Mouse (Mus musculus) midbrain, embryonic 12.5 days (tissue): ENCODE measurements around the gene Wfdc2. TPM values are rescaled to one million over a fixed set of nuclear protein-coding genes. Genes with fewer than 3 reads are reported as not detected.

ENCODE experiments used
- ATAC-seq: fragments of 200-750 bp; cut with Nextera tagmentation; 2 replicates; pipeline ENCODE4 v1.8.0; 2017; ENCODE audit warnings: low read depth, moderate TSS enrichment, moderate library complexity; ENCODE audit not compliant: low FRiP score
- H3K27ac ChIP-seq: fragments of 300-500 bp; sonication (generic); replicated peaks from 2 replicates; pipeline ENCODE4 v1.5.1; 2016; ENCODE audit warnings: mild to moderate bottlenecking
- H3K27me3 ChIP-seq: fragments of 300-500 bp; sonication (generic); 2 replicates; pipeline ENCODE4 v1.6.1; 2016; ENCODE audit warnings: mild to moderate bottlenecking
- H3K36me3 ChIP-seq: fragments of 300-500 bp; sonication (generic); 2 replicates; pipeline ENCODE4 v1.6.1; 2016
- H3K4me1 ChIP-seq: fragments of 300-500 bp; sonication (generic); 2 replicates; pipeline ENCODE4 v1.6.1; 2016
- H3K4me2 ChIP-seq: fragments of 300-500 bp; sonication (generic); replicated peaks from 2 replicates; pipeline ENCODE4 v1.6.1; 2016; ENCODE audit warnings: mild to moderate bottlenecking, moderate library complexity
- H3K4me3 ChIP-seq: fragments of 300-500 bp; sonication (generic); 2 replicates; pipeline ENCODE4 v1.5.1; 2016; ENCODE audit warnings: mild to moderate bottlenecking
- H3K9ac ChIP-seq: fragments of 300-500 bp; sonication (generic); replicated peaks from 2 replicates; pipeline ENCODE4 v1.6.1; 2016; ENCODE audit warnings: mild to moderate bottlenecking, moderate library complexity
- H3K9me3 ChIP-seq: fragments of 300-500 bp; sonication (generic); 2 replicates; pipeline ENCODE4 v1.6.1; 2016; ENCODE audit warnings: mild to moderate bottlenecking
- WGBS: fragments of 180-500 bp; shearing (Covaris S2); methylation state at CpG from one replicate; pipeline ENCODE4 v1.1.7; 2016; 5-methylcytosine and 5-hydroxymethylcytosine counted together
- polyA plus RNA-seq: library from polyadenylated mRNA; unstranded; fragments of >200 nt; fragmentation: Nextera tagmentation; extraction: Ambion mirVana; gene quantifications from 2 replicates; pipeline ENCODE4 v1.2.1, GENCODE M21; 2016

Wfdc2 gene
- polyA plus RNA-seq, 1 experiment from 2014 or later = 15.3 TPM

DNA sequence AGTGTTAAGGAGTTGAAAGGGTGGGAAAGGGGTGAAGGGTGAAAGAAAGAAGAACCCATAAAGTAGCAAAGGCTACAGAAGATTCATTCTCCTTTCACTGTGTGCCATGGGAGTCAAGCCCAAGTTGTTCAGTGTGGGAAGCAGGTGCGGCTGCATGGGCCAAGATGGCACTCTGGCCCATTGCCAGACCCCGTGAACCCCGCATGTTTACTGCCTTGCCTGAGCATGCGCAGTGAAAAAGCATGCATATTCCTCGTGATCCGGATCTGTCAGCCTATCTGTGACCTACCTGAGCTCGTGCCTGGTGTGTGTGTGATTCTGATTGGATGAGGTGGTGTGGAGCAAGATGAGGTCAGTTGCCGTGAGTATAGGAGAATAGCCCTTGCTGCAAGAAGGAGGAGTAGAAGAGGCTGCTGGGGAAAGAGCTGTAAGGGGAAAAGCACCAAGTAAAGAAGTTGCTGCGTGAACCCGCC lies 38.9 kb upstream of the Wfdc2 start:
- Histone ChIP-seq H3K27ac (no peak overlapping the region), H3K36me3 (no peaks in the 10 kb centered on the region), H3K4me3 (no peak overlapping the region), H3K4me2 (no peak overlapping the region), H3K9ac (no peak overlapping the region), H3K4me1 (0 out of 2 replicates have a peak, but pooled peaks cover 6% of the 10 kb centered on the region), H3K9me3 (peaks cover 10% of the 10 kb centered on the region; the same call in 1 of the 2 replicates), H3K27me3 (peaks cover 10% of the 10 kb centered on the region; the same call in 1 of the 2 replicates)
- 86% methylated on average over 10 of the region's 10 CpGs for WGBS
- ATAC-seq = no peak

DNA sequence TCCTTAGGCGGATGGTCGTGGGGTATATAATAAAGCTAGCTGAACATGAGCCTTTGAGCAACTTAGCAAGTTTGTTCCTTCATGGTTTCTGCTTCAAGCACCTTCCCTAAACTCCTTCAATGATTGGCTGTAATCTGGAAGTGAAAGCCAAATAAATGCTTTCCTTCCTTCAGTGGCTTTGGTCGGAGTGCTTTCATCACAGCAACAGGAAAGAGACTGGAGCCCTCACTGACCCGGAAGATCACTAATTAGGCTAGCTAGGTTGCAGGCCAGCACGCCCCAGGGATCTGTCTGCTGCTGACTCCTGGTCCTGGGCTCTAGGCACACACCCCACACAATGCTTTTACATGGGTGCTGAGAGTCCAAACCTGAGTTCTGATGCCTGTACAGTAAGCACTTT lies 33.7 kb upstream of the Wfdc2 start:
- WGBS = 70% methylated on average over 5 of the region's 5 CpGs
- Histone ChIP-seq H3K27ac (no peak overlapping the region), H3K4me3 (no peak overlapping the region), H3K27me3 (no peaks in the 10 kb centered on the region; the same call in 1 of the 2 replicates), H3K9me3 (peaks cover 10% of the 10 kb centered on the region; the same call in 1 of the 2 replicates), H3K9ac (no peak overlapping the region), H3K4me2 (no peak overlapping the region), H3K4me1 (no peaks in the 10 kb centered on the region), H3K36me3 (no peaks in the 10 kb centered on the region)
- no peak for ATAC-seq

DNA sequence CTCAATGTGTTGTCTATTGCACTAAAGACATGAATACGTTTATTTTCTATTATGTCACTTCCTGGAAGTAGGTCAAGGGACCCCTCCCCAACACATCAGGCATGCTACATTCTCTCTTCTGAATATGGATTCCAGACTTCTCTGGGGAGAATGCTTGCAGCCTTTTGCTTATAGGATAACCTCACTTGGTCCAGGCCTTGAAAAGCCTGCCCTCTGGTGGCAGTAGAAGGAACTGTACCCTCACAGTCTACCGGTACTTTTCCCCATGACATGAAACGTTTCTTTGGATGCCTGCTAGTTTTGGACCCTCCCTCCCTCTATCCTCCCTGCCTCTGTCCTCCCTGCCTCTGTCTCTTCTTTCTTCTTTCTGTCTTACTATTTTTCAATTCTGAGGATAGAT lies 31.0 kb upstream of the Wfdc2 start:
- 6% methylated on average over 3 of the region's 3 CpGs for WGBS
- H3K27ac ChIP-seq = no peak overlapping the region
- ATAC-seq = no peak
- H3K4me2 ChIP-seq = no peak overlapping the region
- H3K4me3 ChIP-seq = no peak overlapping the region
- H3K9me3 ChIP-seq = peaks cover 10% of the 10 kb centered on the region; the same call in 1 of the 2 replicates
- no peaks in the 10 kb centered on the region for H3K36me3 ChIP-seq
- no peaks in the 10 kb centered on the region; the same call in 1 of the 2 replicates for H3K27me3 ChIP-seq
- no peak overlapping the region for H3K9ac ChIP-seq
- no peaks in the 10 kb centered on the region for H3K4me1 ChIP-seq

DNA sequence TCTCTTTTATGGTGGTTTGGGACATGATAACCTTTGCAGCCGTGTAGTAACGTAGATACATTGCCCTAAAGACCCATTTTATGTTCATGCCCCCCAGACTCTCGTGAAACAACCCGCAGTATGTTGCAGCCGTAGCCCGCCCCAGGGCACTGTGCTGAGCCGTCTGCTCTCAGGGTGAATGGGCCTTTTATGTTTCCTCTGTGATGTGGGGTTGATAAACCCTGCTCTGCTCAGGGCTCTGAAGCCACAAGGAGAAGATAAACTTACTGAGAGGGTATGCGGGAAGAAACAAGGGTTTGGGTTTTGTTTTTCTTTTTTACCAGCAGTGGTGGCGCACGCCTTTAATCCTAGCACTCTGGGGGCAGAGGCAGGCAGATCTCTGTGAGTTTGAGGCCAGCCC lies 27.9 kb upstream of the Wfdc2 start:
- 83% methylated on average over 10 of the region's 10 CpGs for WGBS

DNA sequence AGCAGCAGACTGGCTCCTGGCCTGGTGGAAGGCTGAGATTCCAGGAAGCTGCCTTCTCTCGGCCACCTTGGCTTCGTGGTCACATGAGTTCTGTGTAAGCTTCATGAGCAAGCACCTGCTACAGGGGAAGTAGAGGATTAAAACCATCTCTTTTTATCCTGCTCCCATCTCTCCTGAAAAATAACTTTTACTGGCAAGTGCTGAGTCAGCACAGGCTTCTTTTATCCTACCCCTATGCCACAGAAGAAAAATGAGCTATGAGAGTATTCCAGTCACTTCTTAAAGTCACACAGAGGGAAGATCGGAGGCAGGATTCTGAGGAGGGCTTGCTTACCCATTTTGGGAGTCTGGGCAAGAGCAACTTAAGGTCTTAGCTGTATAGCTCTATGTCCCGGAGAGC lies 25.2 kb upstream of the Wfdc2 start:
- Histone ChIP-seq H3K9me3 (no peaks in the 10 kb centered on the region), H3K9ac (no peak overlapping the region), H3K36me3 (no peaks in the 10 kb centered on the region), H3K4me3 (no peak overlapping the region), H3K4me2 (no peak overlapping the region), H3K27me3 (no peaks in the 10 kb centered on the region; the same call in 1 of the 2 replicates), H3K4me1 (no peaks in the 10 kb centered on the region), H3K27ac (no peak overlapping the region)
- no peak for ATAC-seq
- 89% methylated on average over 4 of the region's 4 CpGs for WGBS

More for the DNA sequence above, 27.9 kb upstream of the Wfdc2 start:
- Histone ChIP-seq H3K27ac (no peak overlapping the region), H3K4me1 (no peaks in the 10 kb centered on the region), H3K9ac (no peak overlapping the region), H3K4me2 (no peak overlapping the region), H3K9me3 (no peaks in the 10 kb centered on the region), H3K36me3 (no peaks in the 10 kb centered on the region), H3K4me3 (no peak overlapping the region), H3K27me3 (no peaks in the 10 kb centered on the region; the same call in 1 of the 2 replicates)
- ATAC-seq = no peak

DNA sequence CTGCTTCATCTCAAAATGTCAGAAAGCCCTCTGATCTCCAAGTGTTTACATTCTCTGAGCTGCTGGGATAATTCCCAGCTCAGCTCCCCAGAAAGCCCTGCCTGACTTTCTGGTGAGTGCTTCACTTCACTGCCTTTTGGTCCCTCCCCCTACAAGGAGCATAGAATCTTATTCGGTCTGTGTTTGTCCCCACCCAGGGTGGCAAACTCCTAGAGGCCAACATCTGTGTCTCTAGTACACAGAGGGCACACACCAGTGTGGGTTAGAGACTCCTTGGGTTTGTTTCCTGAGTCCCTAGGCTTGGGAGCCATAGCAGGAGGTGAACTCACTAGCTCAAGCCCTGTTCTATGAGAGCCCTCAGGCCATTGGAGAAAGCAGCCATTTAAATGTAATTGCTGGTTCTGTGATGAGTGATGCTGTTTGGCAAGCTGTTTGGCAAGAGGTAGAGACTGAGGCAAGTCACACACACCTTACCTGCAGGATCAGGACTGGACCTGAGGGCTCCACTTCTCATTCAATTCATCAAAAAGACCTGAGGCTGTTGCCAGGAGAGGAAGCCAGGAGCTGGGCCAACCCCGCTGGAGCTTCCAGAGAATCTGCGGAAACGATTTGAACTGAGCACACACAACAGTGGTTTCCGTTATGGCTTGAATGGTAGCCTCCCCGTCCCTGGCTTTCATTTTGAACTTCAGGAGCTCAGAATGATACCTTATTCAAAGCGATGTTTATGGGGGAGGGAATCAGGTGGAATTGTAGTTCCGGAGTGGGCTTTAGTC lies 21.4 kb upstream of the Wfdc2 start:
- H3K9me3 ChIP-seq = no peaks in the 10 kb centered on the region
- WGBS = 48% methylated on average over 8 of the region's 8 CpGs
- H3K4me2 ChIP-seq = no peak overlapping the region
- no peaks in the 10 kb centered on the region for H3K27me3 ChIP-seq
- no peak for ATAC-seq
- H3K36me3 ChIP-seq = no peaks in the 10 kb centered on the region
- H3K4me1 ChIP-seq = no peaks in the 10 kb centered on the region
- no peak overlapping the region for H3K9ac ChIP-seq
- H3K27ac ChIP-seq = no peak overlapping the region
- no peak overlapping the region for H3K4me3 ChIP-seq

DNA sequence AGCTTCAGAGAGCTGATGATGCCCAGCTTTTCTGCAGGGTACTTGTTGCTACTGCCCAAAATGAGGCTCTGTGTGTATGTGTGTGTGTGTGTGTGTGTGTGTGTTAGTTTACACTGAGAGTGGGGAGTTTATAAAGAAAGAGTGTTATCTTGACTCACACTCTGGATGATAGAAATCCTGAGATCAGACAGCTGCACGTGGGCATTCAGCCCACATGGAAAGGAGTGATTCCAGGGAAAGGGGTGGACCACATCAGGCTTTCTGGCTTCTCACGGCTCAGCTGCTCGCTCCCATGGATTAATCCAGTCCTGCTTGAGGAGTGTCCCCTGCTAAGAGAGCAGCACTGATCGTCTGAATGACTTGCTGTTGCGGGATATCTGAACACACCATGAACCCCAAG lies 20.1 kb upstream of the Wfdc2 start:
- 72% methylated on average over 5 of the region's 5 CpGs for WGBS
- Histone ChIP-seq H3K9me3 (no peaks in the 10 kb centered on the region), H3K9ac (no peak overlapping the region), H3K27ac (no peak overlapping the region), H3K4me1 (no peaks in the 10 kb centered on the region), H3K36me3 (no peaks in the 10 kb centered on the region), H3K4me3 (no peak overlapping the region), H3K27me3 (no peaks in the 10 kb centered on the region), H3K4me2 (no peak overlapping the region)
- ATAC-seq = no peak

DNA sequence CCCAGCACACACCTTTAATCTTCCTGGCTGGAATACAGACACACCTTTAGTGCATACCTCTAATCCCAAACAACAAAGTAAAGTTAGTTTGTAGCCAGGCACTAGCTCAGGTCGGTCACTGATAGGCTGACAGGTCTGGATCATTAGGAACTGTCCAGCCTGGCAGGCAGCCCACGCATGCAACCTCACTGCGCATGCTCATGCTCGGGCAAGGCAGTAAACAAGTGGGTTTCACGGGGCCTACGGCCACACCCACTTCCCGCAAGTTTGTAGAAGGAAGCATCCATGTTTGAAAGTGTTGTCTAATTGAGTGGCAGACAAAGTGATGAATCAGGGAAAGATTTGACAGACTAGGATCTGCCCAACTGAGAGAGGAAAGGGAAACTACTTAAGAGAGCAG lies 19.6 kb upstream of the Wfdc2 start:
- no peaks in the 10 kb centered on the region for H3K36me3 ChIP-seq
- no peaks in the 10 kb centered on the region for H3K27me3 ChIP-seq
- H3K27ac ChIP-seq = no peak overlapping the region
- H3K9ac ChIP-seq = no peak overlapping the region
- H3K4me1 ChIP-seq = no peaks in the 10 kb centered on the region
- no peak overlapping the region for H3K4me3 ChIP-seq
- no peak overlapping the region for H3K4me2 ChIP-seq
- H3K9me3 ChIP-seq = no peaks in the 10 kb centered on the region
- 86% methylated on average over 7 of the region's 7 CpGs for WGBS
- no peak for ATAC-seq

DNA sequence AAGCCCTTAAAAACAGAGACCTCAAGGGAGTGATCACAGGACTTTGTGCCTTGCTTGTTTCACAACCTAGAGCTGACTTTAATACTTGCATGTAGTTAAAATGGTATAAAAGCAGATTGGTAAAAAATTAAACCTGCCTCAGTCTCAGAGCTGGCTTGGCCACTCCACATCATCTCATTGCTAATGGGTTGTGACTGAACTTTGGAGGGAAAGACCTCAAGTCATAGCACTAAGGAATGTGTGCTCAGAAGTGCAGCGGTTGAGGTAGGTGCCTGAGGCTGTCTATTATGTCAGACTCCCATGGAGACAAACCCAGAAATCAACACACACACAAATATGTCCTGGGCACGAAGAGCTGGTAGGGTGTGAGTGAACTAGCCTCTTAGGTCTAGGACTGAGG lies 18.5 kb upstream of the Wfdc2 start:
- Histone ChIP-seq H3K9me3 (no peaks in the 10 kb centered on the region), H3K4me2 (no peak overlapping the region), H3K4me3 (no peak overlapping the region)

DNA sequence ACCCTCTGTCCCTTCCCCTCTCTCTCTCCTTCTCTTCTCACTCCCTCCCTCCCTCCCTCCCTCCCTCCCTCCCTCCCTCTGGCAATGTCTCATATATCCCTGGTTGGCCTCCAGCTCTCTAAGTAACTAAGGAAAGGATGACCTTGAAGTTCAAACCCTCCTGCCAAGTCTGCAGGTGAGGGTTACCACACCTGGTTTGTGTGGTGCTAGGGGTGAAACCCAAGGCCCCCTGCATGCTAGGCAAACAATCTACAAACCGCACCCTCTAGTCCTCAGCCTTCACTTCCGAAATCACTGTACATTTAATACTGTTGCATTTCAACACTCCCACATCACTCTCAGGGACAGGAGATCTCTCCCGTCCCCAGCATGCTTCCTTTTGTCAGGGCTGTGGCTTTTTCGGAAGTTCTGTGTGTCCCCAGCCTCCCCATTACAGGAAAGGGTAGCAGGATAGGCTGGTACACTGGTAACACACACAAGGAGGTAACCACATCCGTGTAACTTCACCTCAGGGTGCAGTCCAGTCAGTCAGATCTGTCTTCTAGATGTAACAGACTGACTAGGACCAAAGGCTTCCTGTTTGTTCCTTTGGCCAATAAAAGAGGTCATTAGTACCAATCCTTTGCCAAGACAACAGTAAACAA lies 17.6 kb upstream of the Wfdc2 start:
- 62% methylated on average over 5 of the region's 5 CpGs for WGBS
- no peak overlapping the region for H3K4me2 ChIP-seq
- H3K9ac ChIP-seq = no peak overlapping the region
- no peaks in the 10 kb centered on the region for H3K36me3 ChIP-seq
- no peaks in the 10 kb centered on the region for H3K9me3 ChIP-seq
- H3K4me3 ChIP-seq = no peak overlapping the region
- peaks cover 2% of the 10 kb centered on the region for H3K4me1 ChIP-seq
- H3K27ac ChIP-seq = no peak overlapping the region
- no peak for ATAC-seq
- no peaks in the 10 kb centered on the region for H3K27me3 ChIP-seq

More for the DNA sequence above, 18.5 kb upstream of the Wfdc2 start:
- Histone ChIP-seq H3K4me1 (no peaks in the 10 kb centered on the region), H3K27me3 (no peaks in the 10 kb centered on the region), H3K36me3 (no peaks in the 10 kb centered on the region), H3K9ac (no peak overlapping the region), H3K27ac (no peak overlapping the region)
- no peak for ATAC-seq
- 84% methylated on average over 2 of the region's 2 CpGs for WGBS

DNA sequence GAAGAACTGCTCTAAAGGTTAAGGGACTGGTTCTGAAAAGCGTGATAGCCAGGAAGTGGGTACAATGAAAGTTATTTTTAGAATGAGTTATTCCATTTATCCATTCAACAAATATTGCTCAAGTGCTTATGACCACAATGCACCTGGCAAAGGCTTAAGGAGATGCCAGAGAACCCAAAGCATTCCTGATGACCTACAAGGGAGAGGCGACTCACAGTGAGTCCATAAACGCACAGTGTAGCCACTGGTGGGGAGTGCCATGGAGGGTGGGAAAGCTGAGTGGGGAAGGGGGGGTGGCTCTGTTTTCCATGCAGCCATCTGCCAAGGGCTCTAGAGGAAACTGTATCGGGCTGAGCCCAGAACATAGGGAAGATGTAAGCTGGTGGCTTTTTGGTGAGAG lies 12.9 kb upstream of the Wfdc2 start:
- 46% methylated on average over 4 of the region's 4 CpGs for WGBS
- Histone ChIP-seq H3K9ac (no peak overlapping the region), H3K9me3 (no peaks in the 10 kb centered on the region), H3K4me1 (peaks cover 10% of the 10 kb centered on the region), H3K27me3 (0 out of 2 replicates have a peak, but pooled peaks cover 6% of the 10 kb centered on the region), H3K4me3 (no peak overlapping the region), H3K4me2 (no peak overlapping the region), H3K36me3 (no peaks in the 10 kb centered on the region), H3K27ac (no peak overlapping the region)
- ATAC-seq = no peak
